Mouse (Mus musculus) frontal cortex, postnatal 14 days (tissue): ENCODE results near the gene Dhrs7b.

Experiments
- DNase-seq, 2 experiments: peaks; one replicate each; pipeline ENCODE4 v3.0.0; 2022; ENCODE audit warnings: low spot score in 2 of 2

Gene Dhrs7b

GRCm38 (mm10) chr11:60895915-60896314 is 65.5 kb downstream of the Dhrs7b start:
- DNase-seq: no peak

- DNase-seq: no peak
These were observed 71.6 kb downstream of the Dhrs7b start for GRCm38 (mm10) chr11:60902001-60902400.

- DNase-seq: no peak
These were observed 72.1 kb downstream of the Dhrs7b start for GRCm38 (mm10) chr11:60902486-60902885.

GRCm38 (mm10) chr11:60903661-60904061 is 73.2 kb downstream of the Dhrs7b start:
- no peak for DNase-seq

- DNase-seq: no peak
These were observed 75.1 kb downstream of the Dhrs7b start for GRCm38 (mm10) chr11:60905407-60906120.

GRCm38 (mm10) chr11:60906449-60906848 is 76.0 kb downstream of the Dhrs7b start:
- no peak for DNase-seq

- DNase-seq: no peak
These were observed 77.6 kb downstream of the Dhrs7b start for GRCm38 (mm10) chr11:60908073-60908472.

GRCm38 (mm10) chr11:60909626-60910025 is 79.2 kb downstream of the Dhrs7b start:
- no peak for DNase-seq
